In genomic region chr10:77468675-77469074, GRCm38 (mm10) we compare ENCODE assay signal across 21 mouse cellular contexts. TPM values are rescaled to one million over a fixed set of nuclear protein-coding genes. Genes with fewer than 3 reads are reported as not detected.
DNase-seq lines count a peak whose midpoint lies in the region; ATAC-seq and TF ChIP-seq lines count a peak whose summit lies in the region.
"Had no signal": no experiment of that assay in that cellular context is flagged by ENCODE, and none has a peak within 500 bp of the region (broad histone marks: within the 10 kb centered on the region; RNA-seq: fewer than 3 reads in every experiment).

No protein-coding gene starts in this region.

- H3K9me3 ChIP-seq in heart, embryonic 11.5 days (replicated peaks; ENCODE audit: control insufficient read depth, low read length), result no peaks in the 10 kb centered on the region
- H3K9me3 ChIP-seq in heart, postnatal 0 days (replicated peaks; ENCODE audit: control insufficient read depth, low read length), result no peaks in the 10 kb centered on the region
- no peaks in the 10 kb centered on the region for H3K9me3 ChIP-seq in heart, embryonic 12.5 days (replicated peaks)
- no peaks in the 10 kb centered on the region for H3K9me3 ChIP-seq in lung, postnatal 0 days (ENCODE audit: low read length)
- H3K9me3 ChIP-seq in limb, embryonic 10.5 days (replicated peaks), result no peaks in the 10 kb centered on the region
- H3K9me3 ChIP-seq in intestine, postnatal 0 days (ENCODE audit: control insufficient read depth), result no peaks in the 10 kb centered on the region
- H3K9me3 ChIP-seq: embryonic facial prominence, embryonic 12.5 days; forebrain, embryonic 12.5 days; hindbrain, embryonic 12.5 days had no signal

- H3K9ac ChIP-seq in heart, adult 2 months (ENCODE audit: low read depth, low read length), result no peak overlapping the region
- H3K9ac ChIP-seq in heart, embryonic 11.5 days (ENCODE audit: low read depth, low read length), result no peak overlapping the region
- no peak overlapping the region for H3K9ac ChIP-seq in heart, postnatal 0 days (replicated peaks; ENCODE audit: low read depth, low read length)
- no peak overlapping the region for H3K9ac ChIP-seq in heart, embryonic 12.5 days
- no peak overlapping the region for H3K9ac ChIP-seq in lung, postnatal 0 days (replicated peaks; ENCODE audit: low read depth)
- H3K9ac ChIP-seq in intestine, postnatal 0 days (ENCODE audit: low read depth, low read length), result no peak overlapping the region
- H3K9ac ChIP-seq: embryonic facial prominence, embryonic 12.5 days; forebrain, embryonic 12.5 days; hindbrain, embryonic 12.5 days had no signal

- intact Hi-C loops in heart, adult 2 months (cut with DNase I), result no loop called here

- TF ChIP-seq EP300 in heart, adult 2 months (IDR thresholded peaks at IDR 0.05; ENCODE audit: insufficient read depth, low read depth, low read length), result 0 out of 2 replicates have a peak, but pooled peaks have one; percentile 32
- TF ChIP-seq EP300 in heart, postnatal 0 days (IDR thresholded peaks at IDR 0.05; ENCODE audit: low read depth), result peak; percentile 78; the same call in 1 of the 2 replicates
- peak; percentile 60 for TF ChIP-seq EP300 in lung, postnatal 0 days (IDR thresholded peaks at IDR 0.05)

- WGBS in heart, adult 2 months, result 59% methylated on average over 4 of the region's 4 CpGs
- 64% methylated on average over 4 of the region's 4 CpGs for WGBS in heart, embryonic 11.5 days (ENCODE audit: insufficient replicate concordance)
- 68% methylated on average over 4 of the region's 4 CpGs for WGBS in heart, postnatal 0 days
- WGBS in heart, embryonic 12.5 days, result 68% methylated on average over 4 of the region's 4 CpGs
- WGBS in lung, postnatal 0 days, result 68% methylated on average over 4 of the region's 4 CpGs
- WGBS in limb, embryonic 10.5 days, result 77% methylated on average over 4 of the region's 4 CpGs
- 76% methylated on average over 4 of the region's 4 CpGs for WGBS in intestine, postnatal 0 days

- ATAC-seq in heart, embryonic 11.5 days (replicated peaks; ENCODE audit: insufficient number of reproducible peaks, low FRiP score, low TSS enrichment), result no peak
- ATAC-seq in heart, postnatal 0 days (ENCODE audit: insufficient read depth, low read depth), result no peak
- ATAC-seq in heart, embryonic 12.5 days (ENCODE audit: insufficient number of reproducible peaks, low FRiP score), result no peak
- ATAC-seq in lung, postnatal 0 days, result no peak
- no peak for ATAC-seq in intestine, postnatal 0 days
- ATAC-seq: forebrain, embryonic 16.5 days; hindbrain, postnatal 0 days had no signal

- no peak overlapping the region for H3K4me2 ChIP-seq in heart, embryonic 11.5 days
- no peak overlapping the region for H3K4me2 ChIP-seq in heart, postnatal 0 days (ENCODE audit: low read depth, low read length)
- H3K4me2 ChIP-seq in heart, embryonic 12.5 days, result no peak overlapping the region
- no peak overlapping the region for H3K4me2 ChIP-seq in lung, postnatal 0 days (replicated peaks; ENCODE audit: low read depth, low read length)
- H3K4me2 ChIP-seq in intestine, postnatal 0 days (replicated peaks; ENCODE audit: low read depth), result no peak overlapping the region
- H3K4me2 ChIP-seq: embryonic facial prominence, embryonic 12.5 days; forebrain, embryonic 12.5 days; hindbrain, embryonic 12.5 days had no signal

- DNase-seq in heart, adult 2 months, result no peak
- no peak for DNase-seq in heart, postnatal 0 days (ENCODE audit: low spot score)
- no peak for DNase-seq in lung, postnatal 0 days (ENCODE audit: low spot score)
- DNase-seq in lung, postnatal 25 days (ENCODE audit: low spot score), result no peak
- DNase-seq in limb, embryonic 10.5 days (ENCODE audit: low spot score), result no peak
- DNase-seq: adrenal gland, adult 2 months; adrenal gland, postnatal 36 days; cerebellum, adult 11 months; cerebellum, adult 8-10 months; cerebellum, postnatal 14 days; embryo, embryonic 11 days; gastrocnemius, postnatal 36 days; kidney, adult 18-20 months had no signal

- H3K36me3 ChIP-seq in heart, adult 2 months (ENCODE audit: control insufficient read depth, insufficient read depth, low read length), result no peaks in the 10 kb centered on the region
- H3K36me3 ChIP-seq in heart, embryonic 11.5 days (ENCODE audit: control insufficient read depth, insufficient read depth, low read length), result no peaks in the 10 kb centered on the region
- no peaks in the 10 kb centered on the region for H3K36me3 ChIP-seq in heart, postnatal 0 days (replicated peaks; ENCODE audit: control insufficient read depth, insufficient read depth, low read length)
- no peaks in the 10 kb centered on the region for H3K36me3 ChIP-seq in heart, embryonic 12.5 days
- no peaks in the 10 kb centered on the region for H3K36me3 ChIP-seq in lung, postnatal 0 days (ENCODE audit: insufficient read depth, low read length)
- no peaks in the 10 kb centered on the region for H3K36me3 ChIP-seq in limb, embryonic 10.5 days
- no peaks in the 10 kb centered on the region for H3K36me3 ChIP-seq in intestine, postnatal 0 days (ENCODE audit: control insufficient read depth, insufficient read depth)
- H3K36me3 ChIP-seq: embryonic facial prominence, embryonic 12.5 days; forebrain, embryonic 12.5 days; hindbrain, embryonic 12.5 days had no signal

- peaks cover 29% of the 10 kb centered on the region for H3K4me1 ChIP-seq in heart, adult 2 months (ENCODE audit: control insufficient read depth, insufficient read depth, low read length)
- peaks cover 18% of the 10 kb centered on the region for H3K4me1 ChIP-seq in heart, embryonic 11.5 days (ENCODE audit: control insufficient read depth, insufficient read depth, low read length)
- H3K4me1 ChIP-seq in heart, postnatal 0 days (ENCODE audit: control insufficient read depth, insufficient read depth), result peaks cover 25% of the 10 kb centered on the region
- H3K4me1 ChIP-seq in heart, embryonic 12.5 days (replicated peaks), result peaks cover 52% of the 10 kb centered on the region
- peaks cover 16% of the 10 kb centered on the region for H3K4me1 ChIP-seq in lung, postnatal 0 days (ENCODE audit: insufficient read depth, low read depth, low read length)
- peaks cover 10% of the 10 kb centered on the region; the same call in 1 of the 2 replicates for H3K4me1 ChIP-seq in limb, embryonic 10.5 days
- no peaks in the 10 kb centered on the region for H3K4me1 ChIP-seq in intestine, postnatal 0 days (replicated peaks; ENCODE audit: control insufficient read depth, insufficient read depth, low read length)
- H3K4me1 ChIP-seq: embryonic facial prominence, embryonic 12.5 days; forebrain, embryonic 12.5 days; hindbrain, embryonic 12.5 days had no signal

- H3K27ac ChIP-seq in heart, adult 2 months, result peak overlapping the region; percentile 60
- H3K27ac ChIP-seq in heart, embryonic 11.5 days (ENCODE audit: low read depth, low read length), result no peak overlapping the region
- H3K27ac ChIP-seq in heart, postnatal 0 days (ENCODE audit: low read depth), result peak overlapping the region; percentile 82
- H3K27ac ChIP-seq in heart, embryonic 12.5 days (ENCODE audit: poor library complexity, severe bottlenecking), result no peak overlapping the region
- no peak overlapping the region for H3K27ac ChIP-seq in lung, postnatal 0 days (ENCODE audit: low read length)
- peak overlapping the region; percentile 40; the same call in 1 of the 2 replicates for H3K27ac ChIP-seq in limb, embryonic 10.5 days
- H3K27ac ChIP-seq in intestine, postnatal 0 days (ENCODE audit: low read depth, low read length), result no peak overlapping the region
- H3K27ac ChIP-seq: embryonic facial prominence, embryonic 12.5 days; forebrain, embryonic 12.5 days; hindbrain, embryonic 12.5 days; hindbrain, postnatal 0 days had no signal

- no peaks in the 10 kb centered on the region for H3K27me3 ChIP-seq in heart, adult 2 months (ENCODE audit: control insufficient read depth, insufficient read depth, low read length)
- no peaks in the 10 kb centered on the region for H3K27me3 ChIP-seq in heart, embryonic 11.5 days (ENCODE audit: control insufficient read depth, insufficient read depth, low read length)
- no peaks in the 10 kb centered on the region for H3K27me3 ChIP-seq in heart, postnatal 0 days (ENCODE audit: control insufficient read depth, insufficient read depth, low read length)
- H3K27me3 ChIP-seq in heart, embryonic 12.5 days (replicated peaks), result no peaks in the 10 kb centered on the region
- H3K27me3 ChIP-seq in lung, postnatal 0 days (replicated peaks; ENCODE audit: insufficient read depth, low read length), result no peaks in the 10 kb centered on the region
- no peaks in the 10 kb centered on the region for H3K27me3 ChIP-seq in limb, embryonic 10.5 days (ENCODE audit: low read depth, poor library complexity, severe bottlenecking)
- H3K27me3 ChIP-seq in intestine, postnatal 0 days (replicated peaks; ENCODE audit: control insufficient read depth, insufficient read depth, low read length), result no peaks in the 10 kb centered on the region
- H3K27me3 ChIP-seq: embryonic facial prominence, embryonic 12.5 days; forebrain, embryonic 12.5 days; hindbrain, embryonic 12.5 days had no signal

- no peak for TF ChIP-seq POLR2A in heart, adult 2 months (IDR thresholded peaks at IDR 0.05; ENCODE audit: insufficient read depth, low read depth, low read length)

- no peak overlapping the region for H3K4me3 ChIP-seq in heart, adult 2 months
- no peak overlapping the region for H3K4me3 ChIP-seq in heart, embryonic 11.5 days (ENCODE audit: low read depth, low read length)
- H3K4me3 ChIP-seq in heart, postnatal 0 days (ENCODE audit: low read depth, low read length), result no peak overlapping the region
- H3K4me3 ChIP-seq in heart, embryonic 12.5 days, result no peak overlapping the region
- no peak overlapping the region for H3K4me3 ChIP-seq in lung, postnatal 0 days (ENCODE audit: low read depth, low read length)
- no peak overlapping the region for H3K4me3 ChIP-seq in limb, embryonic 10.5 days
- H3K4me3 ChIP-seq in intestine, postnatal 0 days (ENCODE audit: low read depth, low read length), result no peak overlapping the region
- H3K4me3 ChIP-seq: embryonic facial prominence, embryonic 12.5 days; forebrain, embryonic 12.5 days; hindbrain, embryonic 12.5 days had no signal

- no peaks in the 10 kb centered on the region for H3K79me2 ChIP-seq in heart, adult 2 months (replicated peaks; ENCODE audit: control insufficient read depth, insufficient read depth, low read length)

- TF ChIP-seq CTCF in heart, adult 2 months (IDR thresholded peaks at IDR 0.05), result no peak
- no peak for TF ChIP-seq CTCF in heart, postnatal 0 days (IDR thresholded peaks at IDR 0.05; ENCODE audit: low read depth)
- TF ChIP-seq CTCF in lung, postnatal 0 days (IDR thresholded peaks at IDR 0.05), result no peak
- no peak for TF ChIP-seq CTCF in intestine, postnatal 0 days (IDR thresholded peaks at IDR 0.05; ENCODE audit: low read depth)

RNA-seq across cellular contexts. Expression of gene Fam207a, which starts 46.9 kb away (rescaled TPM):
- total RNA-seq in heart, adult 2 months (2021), result 10 to 100 TPM in 1 of 2 experiments, 1 to 10 TPM in 1; 8.2 to 10.3 TPM
- polyA plus RNA-seq in heart, adult 2 months (2012; rRNA removed), result 10.4 and 11.1 TPM in 2 replicates
- 26.2 and 28.1 TPM in 2 replicates for polyA plus RNA-seq in heart, embryonic 11.5 days (2014; fragmentation: Nextera tagmentation; extraction: Ambion mirVana)
- 18.1 and 32.1 TPM in 2 replicates for total RNA-seq in heart, postnatal 0 days (2014; rRNA removed; ENCODE audit: low replicate concordance)
- polyA plus RNA-seq in heart, postnatal 0 days (2015; fragmentation: Nextera tagmentation; extraction: Ambion mirVana), result 16.1 and 16.2 TPM in 2 replicates
- polyA plus RNA-seq in heart, embryonic 12.5 days (2016; fragmentation: Nextera tagmentation; extraction: Ambion mirVana), result 31.0 and 32.1 TPM in 2 replicates
- polyA plus RNA-seq in lung, postnatal 0 days (2015; fragmentation: Nextera tagmentation; extraction: Ambion mirVana), result 26.8 and 27.2 TPM in 2 replicates
- polyA plus RNA-seq in limb, embryonic 10.5 days (2016; fragmentation: Nextera tagmentation; extraction: Ambion mirVana), result 51.0 and 51.8 TPM in 2 replicates
- polyA plus RNA-seq in intestine, postnatal 0 days (2015; fragmentation: Nextera tagmentation; extraction: Ambion mirVana), result 37.9 and 38.2 TPM in 2 replicates

RNA-seq across cellular contexts. Expression of gene Adarb1, which starts 50.6 kb away (rescaled TPM):
- 10 to 100 TPM; 17.1 to 17.2 TPM for total RNA-seq in heart, adult 2 months (2021)
- 11.4 and 17.2 TPM in 2 replicates for polyA plus RNA-seq in heart, adult 2 months (2012; rRNA removed)
- 8.7 and 8.8 TPM in 2 replicates for polyA plus RNA-seq in heart, embryonic 11.5 days (2014; fragmentation: Nextera tagmentation; extraction: Ambion mirVana)
- 23.7 and 26.9 TPM in 2 replicates for total RNA-seq in heart, postnatal 0 days (2014; rRNA removed; ENCODE audit: low replicate concordance)
- 7.8 and 8.5 TPM in 2 replicates for polyA plus RNA-seq in heart, postnatal 0 days (2015; fragmentation: Nextera tagmentation; extraction: Ambion mirVana)
- 13.3 and 14.2 TPM in 2 replicates for polyA plus RNA-seq in heart, embryonic 12.5 days (2016; fragmentation: Nextera tagmentation; extraction: Ambion mirVana)
- 25.3 and 30.1 TPM in 2 replicates for polyA plus RNA-seq in lung, postnatal 0 days (2015; fragmentation: Nextera tagmentation; extraction: Ambion mirVana)
- 4.9 and 5.0 TPM in 2 replicates for polyA plus RNA-seq in limb, embryonic 10.5 days (2016; fragmentation: Nextera tagmentation; extraction: Ambion mirVana)
- polyA plus RNA-seq in intestine, postnatal 0 days (2015; fragmentation: Nextera tagmentation; extraction: Ambion mirVana), result 1.4 and 1.5 TPM in 2 replicates

Comparison
In these comparisons a context has a peak if more than half of its experiments do, and no peak if none do; other contexts are left out.
1. H3K27ac ChIP-seq: peak in heart, adult 2 months (single experiment), heart, postnatal 0 days (single experiment) and limb, embryonic 10.5 days (single experiment); none in heart, embryonic 11.5 days (single experiment), heart, embryonic 12.5 days (single experiment), lung, postnatal 0 days (single experiment) and intestine, postnatal 0 days (single experiment).